ENCODE assay signal across 8 mouse cellular contexts in genomic region chr4:126309922-126310309, GRCm38 (mm10). TPM values are rescaled to one million over a fixed set of nuclear protein-coding genes. Genes with fewer than 3 reads are reported as not detected.
DNase-seq lines count a peak whose midpoint lies in the region; ATAC-seq lines count a peak whose summit lies in the region.

No protein-coding gene starts in this region.

- ATAC-seq in megakaryocyte progenitor cell, adult 5-6 weeks (replicated peaks; ENCODE audit: poor library complexity) = peak; percentile 83

- DNase-seq in ZHBTc4 (ENCODE audit: low read depth, low spot score) = peak; percentile 94
- DNase-seq in cerebellum, postnatal 4 days (ENCODE audit: low spot score in 2 of 2) = peak; percentile 83 to 91
- DNase-seq in gastrocnemius, adult 8-10 months (ENCODE audit: low spot score in 2 of 2) = peak; percentile 88 to 91
- DNase-seq in hindlimb bud, embryonic 11.5 days (ENCODE audit: extremely low spot score, low read depth, low spot score) = peak; percentile 71
- peak; percentile 52 to 90 for DNase-seq in left cerebral cortex, adult 9 months (ENCODE audit: low spot score in 2 of 2)
- DNase-seq in right cerebral cortex, postnatal 14 days = peak; percentile 87
- peak; percentile 72 to 88 for DNase-seq in urinary bladder, postnatal 4 days (ENCODE audit: low spot score in 2 of 2)

RNA-seq across cellular contexts. Expression of gene Adprhl2, which starts 11.6 kb away (rescaled TPM):
- total RNA-seq in gastrocnemius, adult 8-10 months (2022) = 1 to 10 TPM; 8.1 to 9.5 (median 9.0) TPM
- 6.6 and 9.3 TPM in 2 replicates for total RNA-seq in megakaryocyte progenitor cell, adult 5-6 weeks (2015)
- total RNA-seq in megakaryocyte progenitor cell, adult 5-6 weeks (2017) = 27.9 and 34.4 TPM in 2 replicates

RNA-seq across cellular contexts. Expression of gene Tekt2, which starts 15.6 kb away (rescaled TPM):
- total RNA-seq in gastrocnemius, adult 8-10 months (2022) = under 1 TPM in 3 of 4 experiments, not detected in 1; 0.17 to 0.87 (median 0.40) TPM
- not detected in 2 replicates for total RNA-seq in megakaryocyte progenitor cell, adult 5-6 weeks (2015)
- not detected in 2 replicates for total RNA-seq in megakaryocyte progenitor cell, adult 5-6 weeks (2017)

RNA-seq across cellular contexts. Expression of gene Col8a2, which starts 23.3 kb away (rescaled TPM):
- total RNA-seq in gastrocnemius, adult 8-10 months (2022) = 1 to 10 TPM in 2 of 4 experiments, under 1 TPM in 2; 0.46 to 1.6 (median 1.1) TPM
- not detected in 2 replicates for total RNA-seq in megakaryocyte progenitor cell, adult 5-6 weeks (2015)
- total RNA-seq in megakaryocyte progenitor cell, adult 5-6 weeks (2017) = not detected in 2 replicates

RNA-seq across cellular contexts. Expression of gene Trappc3, which starts 47.8 kb away (rescaled TPM):
- 10 to 100 TPM; 19.7 to 23.2 (median 22.3) TPM for total RNA-seq in gastrocnemius, adult 8-10 months (2022)
- 33.5 and 38.5 TPM in 2 replicates for total RNA-seq in megakaryocyte progenitor cell, adult 5-6 weeks (2015)
- total RNA-seq in megakaryocyte progenitor cell, adult 5-6 weeks (2017) = 54.6 and 61.8 TPM in 2 replicates

RNA-seq across cellular contexts. Expression of gene Map7d1, which starts 53.8 kb away (rescaled TPM):
- 100 to 1,000 TPM; 138 to 195 (median 173) TPM for total RNA-seq in gastrocnemius, adult 8-10 months (2022)
- total RNA-seq in megakaryocyte progenitor cell, adult 5-6 weeks (2015) = 18.8 and 21.1 TPM in 2 replicates
- total RNA-seq in megakaryocyte progenitor cell, adult 5-6 weeks (2017) = 35.8 and 39.6 TPM in 2 replicates

Comparison
In these comparisons a context has a peak if more than half of its experiments do, and no peak if none do; other contexts are left out.
1. Peak in every context shown above with its lines: DNase-seq and ATAC-seq.